Mouse (Mus musculus): ENCODE data around the gene Cytip.

The Cytip gene

GRCm38 (mm10) chr2:58195346-58195745, at the start of gene Cytip:
Gene Cytip (minus strand): TSS chr2:58195532.
- DNase-seq (ENCODE audit: low spot score in 2 of 2) = no peak

GRCm38 (mm10) chr2:58240639-58241038, 45.3 kb upstream of the Cytip start:
- DNase-seq (ENCODE audit: low spot score in 2 of 2) = no peak

DNA sequence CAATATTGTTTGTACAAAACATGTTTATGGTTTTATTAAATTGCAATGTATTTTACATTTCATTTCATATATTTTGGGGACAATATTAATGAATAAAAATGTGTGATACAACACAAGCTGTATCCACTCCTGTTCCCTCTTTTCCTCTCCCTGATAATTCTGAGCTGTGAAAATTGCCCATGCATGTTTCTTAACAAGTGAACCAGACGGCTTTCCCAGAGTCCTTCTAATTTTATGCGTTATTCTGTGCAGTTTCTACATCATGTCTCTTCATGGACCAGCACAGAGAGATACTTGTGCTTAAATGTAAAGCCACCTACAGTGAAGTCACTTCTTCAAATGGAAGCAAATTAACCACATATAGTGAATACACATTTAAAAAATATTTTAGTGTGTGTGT, 42.2 kb upstream of the Cytip start:
- no peak for DNase-seq (ENCODE audit: low spot score in 2 of 2)

DNA sequence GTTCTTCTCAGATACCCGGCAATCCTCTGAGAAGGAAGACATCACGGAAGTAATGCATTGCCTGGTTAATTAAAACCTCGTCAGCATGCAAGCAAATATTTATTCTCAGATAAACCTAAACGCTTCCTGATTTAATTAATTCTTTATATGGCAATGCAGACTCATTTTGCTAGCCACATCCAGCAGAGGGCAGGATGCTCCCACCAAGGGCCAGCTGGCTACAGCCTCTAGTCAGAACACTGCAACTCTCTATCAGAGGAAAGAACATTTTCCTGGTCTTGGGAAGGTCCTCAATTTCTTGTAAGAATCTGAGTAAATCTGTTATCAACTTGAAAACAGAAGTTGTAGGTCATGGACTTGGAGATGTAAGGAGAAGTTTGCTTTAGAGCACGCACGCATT, 4.1 kb upstream of the Cytip start:
- peak; percentile 49 to 72 for DNase-seq (ENCODE audit: low spot score in 2 of 2)

GRCm38 (mm10) chr2:58196880-58197279, 1.5 kb upstream of the Cytip start:
- no peak for DNase-seq (ENCODE audit: low spot score in 2 of 2)

- DNase-seq (ENCODE audit: low spot score in 2 of 2) = no peak
Observed at GRCm38 (mm10) chr2:58194422-58195115, 763 bp downstream of the Cytip start.

GRCm38 (mm10) chr2:58192160-58192559, 3.2 kb downstream of the Cytip start:
- DNase-seq (ENCODE audit: low spot score in 2 of 2) = no peak

- no peak for DNase-seq (ENCODE audit: low spot score in 2 of 2)
Observed at GRCm38 (mm10) chr2:58189501-58189900, 5.8 kb downstream of the Cytip start.

- DNase-seq (ENCODE audit: low spot score in 2 of 2) = no peak
Observed at GRCm38 (mm10) chr2:58188903-58189302, 6.4 kb downstream of the Cytip start.

DNA sequence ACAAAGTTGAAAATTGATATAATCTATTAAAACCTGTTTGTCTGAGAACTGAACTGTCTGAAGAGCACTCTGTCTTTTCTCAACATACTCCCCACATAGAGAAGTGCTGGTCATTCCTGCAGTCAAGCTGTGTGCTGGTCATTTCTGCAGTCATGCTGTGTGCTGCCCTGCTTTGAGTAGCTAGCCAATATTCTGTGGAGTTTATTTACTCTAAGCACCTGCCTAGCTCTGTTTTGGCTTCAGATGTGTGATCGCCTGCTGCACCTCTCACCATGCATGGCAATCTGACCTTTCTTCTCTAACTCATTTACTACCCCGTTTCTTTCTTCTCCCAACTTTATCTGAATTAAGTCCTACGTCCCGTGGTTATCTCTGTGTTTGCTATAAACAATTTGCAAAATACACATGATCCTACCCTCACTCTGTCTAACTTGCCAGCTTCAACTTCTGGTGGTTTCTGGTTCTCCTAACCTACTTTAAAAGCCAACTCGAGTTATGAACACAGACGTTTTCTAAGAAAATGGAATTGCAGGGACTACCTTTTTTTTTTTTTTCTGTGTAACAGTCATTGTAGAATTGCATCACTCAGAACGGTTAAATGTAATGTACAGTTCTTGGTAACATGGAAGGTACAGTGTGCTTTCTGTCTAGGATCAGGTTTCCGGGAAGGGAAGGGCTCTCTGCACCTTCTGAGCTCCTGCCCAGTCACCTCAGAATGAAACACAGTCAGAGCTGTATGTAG, 7.9 kb downstream of the Cytip start:
- DNase-seq (ENCODE audit: low spot score in 2 of 2) = no peak

GRCm38 (mm10) chr2:58184197-58184596, 11.1 kb downstream of the Cytip start:
- no peak for DNase-seq (ENCODE audit: low spot score in 2 of 2)

DNA sequence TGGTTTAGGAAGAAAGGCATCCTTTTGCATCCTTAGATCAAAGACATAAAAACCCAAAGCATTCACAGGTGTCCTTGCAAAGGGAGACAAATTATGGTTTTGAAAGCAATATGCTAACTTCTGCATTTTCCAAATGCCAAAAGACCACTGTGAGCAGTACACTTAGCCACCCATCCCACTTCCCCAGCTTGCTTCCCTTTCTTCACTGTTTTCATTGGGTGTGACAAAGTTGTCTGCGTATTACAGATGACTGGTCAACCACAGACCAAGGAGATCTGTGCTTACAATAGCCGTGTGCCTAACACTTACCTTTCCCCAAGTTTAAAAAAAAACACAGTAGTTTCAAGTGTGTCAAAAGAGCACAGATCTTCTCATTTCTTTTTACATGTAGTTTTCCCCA, 11.7 kb downstream of the Cytip start:
- DNase-seq (ENCODE audit: low spot score in 2 of 2) = no peak

DNA sequence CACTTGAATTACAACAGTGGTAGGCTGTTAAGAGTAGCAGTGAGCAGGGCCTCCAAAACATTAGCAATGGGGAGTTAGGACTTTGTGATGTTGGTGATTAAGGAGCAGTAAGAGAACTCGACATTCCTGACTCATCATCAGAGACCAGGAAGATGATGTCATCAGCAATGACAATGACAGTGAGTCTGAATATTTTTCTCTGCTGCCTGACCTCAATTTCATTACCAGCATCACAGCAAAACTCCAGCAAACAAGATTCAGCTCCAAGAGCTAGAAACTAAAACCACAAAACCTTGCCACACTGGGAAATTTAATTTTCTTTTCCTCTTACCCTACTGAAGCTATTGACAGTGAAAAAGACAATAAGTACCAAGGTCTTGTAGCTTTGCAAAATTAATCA, 14.6 kb downstream of the Cytip start:
- DNase-seq (ENCODE audit: low spot score in 2 of 2) = no peak

GRCm38 (mm10) chr2:58179056-58179455, 16.3 kb downstream of the Cytip start:
- no peak for DNase-seq (ENCODE audit: low spot score in 2 of 2)

DNA sequence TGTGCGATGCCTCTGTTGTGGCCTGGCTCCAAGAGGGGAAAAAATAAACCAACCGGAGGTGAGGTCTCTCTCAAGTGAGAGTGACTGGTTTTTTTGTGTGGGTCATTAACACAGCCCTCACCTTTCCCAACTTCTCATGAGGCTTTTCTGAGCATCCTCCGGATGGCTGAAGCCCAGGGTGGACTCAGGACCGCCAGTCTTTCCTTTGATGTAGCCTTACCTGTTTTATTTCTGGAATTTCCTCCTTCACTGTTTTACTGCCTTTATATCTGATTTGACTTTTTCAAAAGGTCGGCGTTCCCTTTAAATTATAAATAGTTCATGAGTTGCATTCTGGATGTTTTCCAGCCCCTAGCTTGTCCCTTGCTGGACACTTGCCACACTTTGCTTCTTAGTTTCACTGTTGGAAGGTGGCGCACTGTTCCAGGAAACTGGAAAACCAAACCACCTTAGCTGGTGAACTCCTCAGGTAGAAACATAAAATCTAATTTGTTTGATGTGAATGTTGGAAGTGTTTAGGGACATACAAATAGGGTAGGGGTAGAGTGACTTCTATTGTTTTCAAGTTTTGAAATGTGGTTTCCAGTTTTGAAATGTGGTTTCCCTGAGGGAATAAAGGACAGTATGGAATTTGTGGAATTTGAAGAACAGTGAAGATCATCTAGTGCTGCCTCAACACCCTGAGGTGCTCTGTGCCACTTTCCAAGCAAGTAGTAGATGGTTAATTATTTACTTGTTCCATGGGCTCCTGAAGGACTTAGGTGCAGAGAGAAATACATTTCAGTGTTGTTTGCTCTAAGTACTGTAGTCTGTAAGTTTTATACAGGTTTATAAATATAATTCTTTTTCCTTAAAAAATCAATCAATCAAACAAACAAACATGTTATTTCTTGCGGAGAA, 19.7 kb downstream of the Cytip start:
- DNase-seq (ENCODE audit: low spot score in 2 of 2) = no peak

- no peak for DNase-seq (ENCODE audit: low spot score in 2 of 2)
Observed at GRCm38 (mm10) chr2:58174476-58175286, 20.7 kb downstream of the Cytip start.

DNA sequence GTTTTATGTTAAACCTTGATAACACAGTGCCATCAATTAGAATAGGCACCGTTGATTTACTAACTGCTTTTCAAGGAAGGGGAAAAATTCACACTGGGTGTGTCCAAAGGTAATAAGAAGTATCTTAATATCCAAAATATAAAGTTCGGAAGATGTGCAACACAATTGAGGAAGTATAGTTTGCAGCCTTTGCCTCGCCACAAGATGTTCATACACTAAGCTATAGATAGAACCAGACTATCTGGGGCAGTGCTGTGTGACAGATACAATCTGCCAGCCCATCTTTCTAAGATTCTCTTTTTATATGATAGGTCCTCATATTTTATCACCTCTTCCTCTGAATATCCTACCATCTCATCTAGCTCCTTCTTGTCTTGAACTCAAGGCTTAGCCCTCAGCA, 22.4 kb downstream of the Cytip start:
- no peak for DNase-seq (ENCODE audit: low spot score in 2 of 2)

DNA sequence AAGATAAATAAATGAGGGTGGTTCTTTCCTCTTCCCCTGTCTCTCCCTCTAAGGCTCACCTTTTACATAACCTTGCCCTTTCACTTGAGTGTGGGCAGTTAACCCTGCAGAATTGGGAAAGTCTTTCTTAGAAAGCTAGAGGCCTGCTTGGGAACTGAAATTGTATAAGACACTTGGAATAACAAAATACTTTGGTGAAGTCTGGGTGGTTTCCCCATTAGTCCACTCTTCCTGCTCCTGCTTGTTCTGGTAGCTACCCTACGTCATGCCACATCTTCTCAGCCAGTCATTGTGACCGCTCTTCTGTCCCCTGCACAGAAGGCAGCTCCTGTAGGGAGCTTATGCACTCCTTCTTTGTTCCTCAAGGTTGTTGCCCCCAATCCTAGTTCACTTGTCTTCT, 26.2 kb downstream of the Cytip start:
- no peak for DNase-seq (ENCODE audit: low spot score in 2 of 2)

GRCm38 (mm10) chr2:58167654-58168053, 27.7 kb downstream of the Cytip start:
- DNase-seq (ENCODE audit: low spot score in 2 of 2) = no peak

DNA sequence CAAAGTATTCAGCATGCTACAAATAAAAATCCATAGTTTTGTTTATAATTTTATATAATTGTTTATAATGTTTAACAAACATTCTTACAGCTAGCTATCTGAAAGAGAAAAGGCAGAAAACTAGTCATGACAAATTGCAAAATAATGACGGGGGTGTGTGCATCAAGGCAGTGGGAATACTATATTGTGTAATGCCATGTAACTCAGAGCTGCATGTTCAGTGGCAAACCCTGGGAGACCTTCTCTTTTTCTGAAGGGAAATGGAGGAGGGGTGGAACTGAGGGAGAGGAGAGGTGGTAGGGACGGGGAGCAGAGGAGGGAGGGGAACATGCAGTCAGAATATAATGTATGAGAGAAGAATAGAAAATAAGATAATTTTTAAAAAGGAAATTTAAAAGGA, 28.6 kb downstream of the Cytip start:
- no peak for DNase-seq (ENCODE audit: low spot score in 2 of 2)

GRCm38 (mm10) chr2:58163457-58164181, 31.7 kb downstream of the Cytip start:
- DNase-seq (ENCODE audit: low spot score in 2 of 2) = no peak
